Mouse (Mus musculus) G1E (cell line): ENCODE measurements around the gene Rab5c. TPM values are rescaled to one million over a fixed set of nuclear protein-coding genes. Genes with fewer than 3 reads are reported as not detected.

Experiments used
- ATAC-seq: 2 replicates; pipeline ENCODE4 v1.8.0; 2016; ENCODE audit warnings: mild to moderate bottlenecking; ENCODE audit not compliant: insufficient number of reproducible peaks, poor library complexity, low FRiP score, severe bottlenecking; ENCODE audit errors: extremely low read depth
- DNase-seq: peaks from one replicate; pipeline ENCODE4 v3.0.0; 2012; ENCODE audit warnings: low spot score
- H3K27me3 ChIP-seq: 2 replicates; pipeline ENCODE4 v1.6.1; 2012; ENCODE audit warnings: mild to moderate bottlenecking, low read length, inconsistent platforms; ENCODE audit not compliant: insufficient read depth
- H3K36me3 ChIP-seq: replicated peaks from 2 replicates; pipeline ENCODE3; 2012; ENCODE audit warnings: mild to moderate bottlenecking, inconsistent platforms
- H3K4me1 ChIP-seq: 2 replicates; pipeline ENCODE4 v1.6.1; 2012; ENCODE audit warnings: low read depth, low read length, inconsistent platforms, mixed read lengths; ENCODE audit not compliant: insufficient read depth
- H3K4me3 ChIP-seq: 2 replicates; pipeline ENCODE4 v1.5.1; 2012; ENCODE audit warnings: low read depth, mild to moderate bottlenecking, inconsistent platforms, low read length, moderate library complexity, mixed read lengths
- H3K9me3 ChIP-seq: replicated peaks from 2 replicates; pipeline ENCODE4 v1.6.1; 2012; ENCODE audit warnings: inconsistent platforms
- CTCF ChIP-seq: IDR thresholded peaks from 2 replicates; pipeline ENCODE4 v1.5.1; 2012; ENCODE audit warnings: low read depth, low read length, inconsistent platforms, mixed read lengths
- GATA1 ChIP-seq: IDR thresholded peaks from 2 replicates; pipeline ENCODE4 v1.6.1; 2012; ENCODE audit warnings: borderline replicate concordance, low read length, inconsistent platforms, mixed read lengths
- GATA2 ChIP-seq: IDR thresholded peaks from 2 replicates; pipeline ENCODE4 v1.6.1; 2012; ENCODE audit warnings: low read depth, low read length, inconsistent platforms, borderline replicate concordance
- POLR2AphosphoS5 ChIP-seq: IDR thresholded peaks from 2 replicates; pipeline ENCODE4 v1.6.1; 2012; ENCODE audit warnings: low read depth, low read length, inconsistent platforms; ENCODE audit not compliant: insufficient replicate concordance
- TAL1 ChIP-seq: conservative IDR thresholded peaks from 2 replicates; pipeline ENCODE4 v1.6.1; 2012; ENCODE audit warnings: low read depth, low read length, inconsistent platforms, mixed read lengths
- polyA plus RNA-seq: library from polyadenylated mRNA; stranded (reverse); fragments of >175 nt; gene quantifications from 2 replicates; pipeline ENCODE4 v1.2.3, GENCODE M21; 2012
- total RNA-seq, 2 experiments: library from RNA; stranded (forward) in 1 of 2; stranded (reverse) in 1 of 2; fragments of 200-1000 nt in 1 of 2; fragments of >200 nt in 1 of 2; fragmentation: Nextera tagmentation in 1 of 2; gene quantifications; 2 replicates each; pipeline ENCODE4 v1.2.3; 2014 to 2017

Gene Rab5c
- total and polyA plus RNA-seq, 3 experiments: 153 to 362 (median 202) TPM

DNA sequence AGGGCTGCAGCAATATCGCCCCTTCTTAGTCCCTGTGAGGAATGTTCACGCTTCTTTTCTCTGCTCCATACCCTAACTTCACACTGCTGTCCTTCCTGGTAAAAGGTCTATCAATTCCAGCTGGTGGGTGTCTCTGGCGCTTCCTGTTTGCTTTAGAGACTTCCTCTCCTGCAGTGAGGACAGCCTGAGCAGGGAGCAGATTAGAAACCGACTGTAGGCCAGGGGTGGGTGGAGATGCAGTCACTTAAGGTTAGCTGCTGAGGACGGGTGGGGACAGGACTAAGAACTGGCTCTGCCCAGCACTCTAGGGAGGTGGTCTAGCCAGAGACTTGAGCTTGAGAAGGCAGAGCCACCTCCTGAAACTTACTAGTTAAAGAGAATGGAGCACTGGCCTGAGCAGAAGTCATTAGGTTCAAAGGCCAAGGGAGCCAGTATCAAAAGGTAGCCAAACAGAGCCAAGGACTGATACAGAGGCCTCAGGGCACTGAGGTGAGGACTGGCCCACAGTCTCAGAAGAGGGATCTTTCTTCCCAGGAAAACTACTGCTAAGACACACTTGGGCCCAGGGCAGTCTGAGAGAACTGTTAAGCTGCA, 13.0 kb downstream of the Rab5c start:
- DNase-seq (peak; percentile 51), ATAC-seq (0 out of 2 replicates have a peak, but pooled peaks have one; percentile 10)
- Histone ChIP-seq H3K9me3 (no peaks in the 10 kb centered on the region), H3K4me3 (no peak overlapping the region; the same call in 1 of the 2 replicates), H3K36me3 (peaks cover 81% of the 10 kb centered on the region), H3K27me3 (no peaks in the 10 kb centered on the region), H3K4me1 (peaks cover 89% of the 10 kb centered on the region)
- no peak for TF ChIP-seq CTCF
- TF ChIP-seq POLR2AphosphoS5: no peak
- TF ChIP-seq TAL1: no peak
- TF ChIP-seq GATA2: no peak
- TF ChIP-seq GATA1: no peak

- Histone ChIP-seq H3K36me3 (peaks cover 83% of the 10 kb centered on the region), H3K4me3 (peak overlapping the region; percentile 58; the same call in 1 of the 2 replicates), H3K4me1 (peaks cover 82% of the 10 kb centered on the region), H3K27me3 (no peaks in the 10 kb centered on the region), H3K9me3 (no peaks in the 10 kb centered on the region)
- DNase-seq: no peak
- ATAC-seq: no peak
- TF ChIP-seq GATA1 (no peak), TAL1 (no peak), GATA2 (no peak), POLR2AphosphoS5 (no peak), CTCF (no peak)
Observed at GRCm38 (mm10) chr11:100722493-100723028, 15.5 kb downstream of the Rab5c start.

DNA sequence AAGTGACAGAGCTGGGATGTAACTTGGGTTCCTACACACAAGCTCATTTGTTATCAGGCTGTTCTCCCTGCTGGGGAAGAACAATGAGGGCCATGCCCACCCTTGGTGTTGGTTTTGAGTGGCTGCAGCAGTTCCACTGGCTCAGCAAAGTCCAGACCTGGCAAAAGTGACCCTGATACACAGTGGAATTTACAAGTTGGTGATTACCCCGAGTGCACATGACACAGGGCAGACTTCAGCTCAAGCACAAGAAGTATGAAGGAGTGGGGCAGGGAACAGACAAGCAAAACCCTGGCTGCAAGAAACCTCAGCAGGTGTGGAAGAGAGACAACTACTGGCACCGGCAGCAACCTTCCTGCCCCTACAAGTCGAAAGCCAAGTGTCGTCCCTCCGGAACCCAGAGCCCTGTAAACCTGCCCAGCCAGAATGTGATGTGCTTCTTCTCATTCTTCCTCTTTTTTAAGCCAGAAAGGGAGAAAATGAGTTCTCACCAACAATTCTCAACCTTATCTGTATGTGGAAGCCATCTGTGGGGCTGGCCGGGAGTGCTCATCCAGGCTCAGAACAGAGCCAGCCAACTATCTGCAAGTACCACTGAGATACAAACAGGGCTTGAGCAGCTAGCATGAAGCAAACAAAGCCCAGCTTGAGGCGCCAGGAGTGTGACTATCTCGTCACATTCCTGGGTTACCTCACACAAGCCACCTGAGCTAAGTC, 16.1 kb downstream of the Rab5c start:
- DNase-seq (peak; percentile 69), ATAC-seq (peak; percentile 67)
- H3K9me3 ChIP-seq: no peaks in the 10 kb centered on the region
- peak overlapping the region; percentile 58; the same call in 1 of the 2 replicates for H3K4me3 ChIP-seq
- H3K36me3 ChIP-seq: peaks cover 83% of the 10 kb centered on the region
- peaks cover 78% of the 10 kb centered on the region for H3K4me1 ChIP-seq
- TF ChIP-seq CTCF: no peak
- TF ChIP-seq GATA2: no peak
- no peak for TF ChIP-seq POLR2AphosphoS5
- peak; percentile 53 for TF ChIP-seq TAL1
- no peak for TF ChIP-seq GATA1
- no peaks in the 10 kb centered on the region for H3K27me3 ChIP-seq

DNA sequence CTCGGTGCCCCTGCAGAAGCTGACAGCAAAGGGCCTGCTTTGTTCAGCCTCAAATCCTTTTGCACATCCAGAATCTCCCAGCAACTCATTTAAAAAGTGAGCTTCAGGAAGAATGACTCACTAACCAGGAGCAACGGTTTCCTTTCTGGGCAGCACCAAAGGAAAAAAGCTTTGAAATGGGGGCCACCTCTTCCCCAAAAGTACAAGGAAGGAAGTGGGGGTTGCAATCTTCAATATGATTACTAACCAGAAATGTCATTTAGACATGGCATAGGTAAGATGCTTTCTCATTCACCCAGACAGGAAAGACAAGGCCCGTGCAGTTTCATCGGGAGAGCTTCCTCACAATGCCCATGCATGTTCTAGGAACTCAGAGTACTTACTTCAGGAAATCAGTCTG, 16.8 kb downstream of the Rab5c start:
- Histone ChIP-seq H3K9me3 (no peaks in the 10 kb centered on the region), H3K36me3 (peaks cover 89% of the 10 kb centered on the region), H3K4me3 (peak overlapping the region; percentile 20; the same call in 1 of the 2 replicates), H3K4me1 (peaks cover 84% of the 10 kb centered on the region), H3K27me3 (no peaks in the 10 kb centered on the region)
- no peak for DNase-seq
- no peak for ATAC-seq
- TF ChIP-seq POLR2AphosphoS5 (no peak), TAL1 (no peak), GATA1 (no peak), GATA2 (no peak), CTCF (no peak)

DNA sequence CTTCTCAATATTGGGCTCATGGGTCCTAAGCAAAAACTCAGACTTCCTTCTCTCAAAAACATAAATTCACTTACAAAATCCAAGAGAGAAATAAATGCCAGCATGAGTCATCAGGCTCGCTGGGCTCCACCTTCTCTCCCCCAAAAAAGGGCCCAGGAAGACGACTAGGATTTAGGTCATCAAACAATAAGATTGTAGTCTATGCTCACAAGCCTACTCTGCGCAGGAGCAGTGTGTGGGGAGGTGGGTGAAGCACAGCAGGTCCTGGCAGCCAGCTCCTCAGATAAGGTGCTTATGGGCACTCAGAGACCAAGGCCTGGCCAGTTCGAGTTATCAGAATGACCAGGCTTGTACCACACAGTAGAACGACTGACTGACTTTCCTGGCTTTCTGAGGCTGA, 17.7 kb downstream of the Rab5c start:
- Histone ChIP-seq H3K36me3 (peaks cover 92% of the 10 kb centered on the region), H3K4me3 (no peak overlapping the region; the same call in 1 of the 2 replicates), H3K9me3 (no peaks in the 10 kb centered on the region), H3K27me3 (no peaks in the 10 kb centered on the region), H3K4me1 (peaks cover 84% of the 10 kb centered on the region)
- DNase-seq: no peak
- TF ChIP-seq POLR2AphosphoS5: no peak
- no peak for TF ChIP-seq GATA2
- TF ChIP-seq TAL1: no peak
- TF ChIP-seq CTCF: no peak
- ATAC-seq: no peak

- peaks cover 84% of the 10 kb centered on the region for H3K4me1 ChIP-seq
- H3K27me3 ChIP-seq: no peaks in the 10 kb centered on the region
- H3K36me3 ChIP-seq: peaks cover 92% of the 10 kb centered on the region
- 0 out of 2 replicates have a peak overlapping the region, but pooled peaks have one; percentile 2 for H3K4me3 ChIP-seq
- no peaks in the 10 kb centered on the region for H3K9me3 ChIP-seq
- TF ChIP-seq TAL1: no peak
- no peak for ATAC-seq
- DNase-seq: no peak
Observed at GRCm38 (mm10) chr11:100719893-100720292, 18.1 kb downstream of the Rab5c start.
